Comparison of ENCODE assay signal across 8 mouse cellular contexts in genomic region chr11:98783236-98783696, GRCm38 (mm10). TPM values are rescaled to one million over a fixed set of nuclear protein-coding genes. Genes with fewer than 3 reads are reported as not detected.
DNase-seq lines count a peak whose midpoint lies in the region; ATAC-seq lines count a peak whose summit lies in the region.

No protein-coding gene starts in this region.

- WGBS in forebrain, embryonic 14.5 days: under 1% methylated on average over 20 of the region's 20 CpGs
- under 1% methylated on average over 20 of the region's 20 CpGs for WGBS in liver, embryonic 15.5 days (ENCODE audit: insufficient replicate concordance)
- 2% methylated on average over 20 of the region's 20 CpGs for WGBS in neural tube, embryonic 12.5 days

- peak overlapping the region; percentile 7; the same call in 1 of the 2 replicates for H3K4me3 ChIP-seq in forebrain, embryonic 14.5 days (ENCODE audit: low read depth, low read length)
- peak overlapping the region; percentile 62 for H3K4me3 ChIP-seq in liver, embryonic 15.5 days (replicated peaks)
- peak overlapping the region; percentile 11; the same call in 1 of the 2 replicates for H3K4me3 ChIP-seq in neural tube, embryonic 12.5 days

- peak; percentile 68; the same call in 1 of the 2 replicates for ATAC-seq in cerebellum, adult (ENCODE audit: insufficient number of reproducible peaks, low FRiP score, low TSS enrichment)
- peak; percentile 50 for ATAC-seq in forebrain, embryonic 14.5 days
- ATAC-seq in liver, embryonic 15.5 days (ENCODE audit: insufficient read depth): peak; percentile 64
- 0 out of 2 replicates have a peak, but pooled peaks have one; percentile 27 for ATAC-seq in neural tube, embryonic 12.5 days (ENCODE audit: low FRiP score, low read depth)

- no peaks in the 10 kb centered on the region for H3K36me3 ChIP-seq in forebrain, embryonic 14.5 days (ENCODE audit: control insufficient read depth, insufficient read depth, low read length)
- H3K36me3 ChIP-seq in liver, embryonic 15.5 days (replicated peaks): no peaks in the 10 kb centered on the region
- no peaks in the 10 kb centered on the region for H3K36me3 ChIP-seq in neural tube, embryonic 12.5 days

- DNase-seq in CD8-positive naive resting alpha-beta T cell, adult 2 months (ENCODE audit: low read depth in 2 of 2, low spot score in 2 of 2): peak; percentile 71 to 77
- peak; percentile 77 for DNase-seq in forebrain, embryonic 14.5 days (ENCODE audit: low spot score)
- DNase-seq in heart, postnatal 10 days: peak; percentile 98
- peak; percentile 94 to 97 for DNase-seq in kidney, postnatal 4 days
- DNase-seq in testis, postnatal 14 days (ENCODE audit: low spot score): peak; percentile 89

- H3K27me3 ChIP-seq in forebrain, embryonic 14.5 days (replicated peaks; ENCODE audit: control insufficient read depth, insufficient read depth, low read length): no peaks in the 10 kb centered on the region
- H3K27me3 ChIP-seq in liver, embryonic 15.5 days: peaks cover 10% of the 10 kb centered on the region
- no peaks in the 10 kb centered on the region for H3K27me3 ChIP-seq in neural tube, embryonic 12.5 days (replicated peaks)

- H3K9me3 ChIP-seq in forebrain, embryonic 14.5 days (replicated peaks; ENCODE audit: control insufficient read depth, low read length): no peaks in the 10 kb centered on the region
- H3K9me3 ChIP-seq in liver, embryonic 15.5 days (replicated peaks): no peaks in the 10 kb centered on the region
- H3K9me3 ChIP-seq in neural tube, embryonic 12.5 days: no peaks in the 10 kb centered on the region

- peak overlapping the region; percentile 86 for H3K27ac ChIP-seq in forebrain, embryonic 14.5 days (ENCODE audit: low read depth, low read length)
- H3K27ac ChIP-seq in liver, embryonic 15.5 days (replicated peaks): peak overlapping the region; percentile 86
- peak overlapping the region; percentile 64; the same call in 1 of the 2 replicates for H3K27ac ChIP-seq in neural tube, embryonic 12.5 days

- H3K4me2 ChIP-seq in forebrain, embryonic 14.5 days (ENCODE audit: low read length): peak overlapping the region; percentile 42
- H3K4me2 ChIP-seq in liver, embryonic 15.5 days: peak overlapping the region; percentile 85
- H3K4me2 ChIP-seq in neural tube, embryonic 12.5 days (replicated peaks): peak overlapping the region; percentile 53

- intact Hi-C loops in heart, postnatal 10 days (cut with DNase I): loop anchor here (1.0 kb wide), 1 partner anchor 8 kb away; the partner anchor contains the start of gene Nr1d1

- peak overlapping the region; percentile 50 for H3K9ac ChIP-seq in forebrain, embryonic 14.5 days (ENCODE audit: low read length)
- H3K9ac ChIP-seq in liver, embryonic 15.5 days: peak overlapping the region; percentile 50
- peak overlapping the region; percentile 9; the same call in 1 of the 2 replicates for H3K9ac ChIP-seq in neural tube, embryonic 12.5 days

- H3K4me1 ChIP-seq in forebrain, embryonic 14.5 days (ENCODE audit: control insufficient read depth, insufficient read depth, low read length): peaks cover 33% of the 10 kb centered on the region
- H3K4me1 ChIP-seq in liver, embryonic 15.5 days (replicated peaks): peaks cover 64% of the 10 kb centered on the region
- peaks cover 52% of the 10 kb centered on the region for H3K4me1 ChIP-seq in neural tube, embryonic 12.5 days

RNA-seq across cellular contexts. Expression of gene Nr1d1, which starts 8.1 kb away (rescaled TPM):
- polyA plus RNA-seq in forebrain, embryonic 14.5 days (2014; fragmentation: Nextera tagmentation; extraction: Ambion mirVana): 2.2 and 3.1 TPM in 2 replicates
- 10 to 100 TPM; 31.1 to 32.7 TPM for total RNA-seq in heart, postnatal 10 days (2021)
- polyA plus RNA-seq in liver, embryonic 15.5 days (2015; fragmentation: Nextera tagmentation; extraction: Ambion mirVana): 0.63 and 0.85 TPM in 2 replicates
- 1.5 and 2.1 TPM in 2 replicates for polyA plus RNA-seq in neural tube, embryonic 12.5 days (2016; fragmentation: Nextera tagmentation; extraction: Ambion mirVana)

RNA-seq across cellular contexts. Expression of gene Msl1, which starts 12.1 kb away (rescaled TPM):
- polyA plus RNA-seq in forebrain, embryonic 14.5 days (2014; fragmentation: Nextera tagmentation; extraction: Ambion mirVana): 19.3 and 20.5 TPM in 2 replicates
- total RNA-seq in heart, postnatal 10 days (2021): 10 to 100 TPM; 70.3 to 83.4 TPM
- polyA plus RNA-seq in liver, embryonic 15.5 days (2015; fragmentation: Nextera tagmentation; extraction: Ambion mirVana): 5.2 and 5.8 TPM in 2 replicates
- polyA plus RNA-seq in neural tube, embryonic 12.5 days (2016; fragmentation: Nextera tagmentation; extraction: Ambion mirVana): 37.0 and 40.8 TPM in 2 replicates

RNA-seq across cellular contexts. Expression of gene Casc3, which starts 21.4 kb away (rescaled TPM):
- polyA plus RNA-seq in forebrain, embryonic 14.5 days (2014; fragmentation: Nextera tagmentation; extraction: Ambion mirVana): 41.0 and 45.0 TPM in 2 replicates
- total RNA-seq in heart, postnatal 10 days (2021): 10 to 100 TPM; 29.0 to 29.7 TPM
- polyA plus RNA-seq in liver, embryonic 15.5 days (2015; fragmentation: Nextera tagmentation; extraction: Ambion mirVana): 14.4 and 16.2 TPM in 2 replicates
- 65.1 and 68.5 TPM in 2 replicates for polyA plus RNA-seq in neural tube, embryonic 12.5 days (2016; fragmentation: Nextera tagmentation; extraction: Ambion mirVana)

RNA-seq across cellular contexts. Expression of gene Thra, which starts 42.8 kb away (rescaled TPM):
- 164 and 199 TPM in 2 replicates for polyA plus RNA-seq in forebrain, embryonic 14.5 days (2014; fragmentation: Nextera tagmentation; extraction: Ambion mirVana)
- total RNA-seq in heart, postnatal 10 days (2021): 100 to 1,000 TPM; 172 to 190 TPM
- polyA plus RNA-seq in liver, embryonic 15.5 days (2015; fragmentation: Nextera tagmentation; extraction: Ambion mirVana): 7.2 and 7.6 TPM in 2 replicates
- polyA plus RNA-seq in neural tube, embryonic 12.5 days (2016; fragmentation: Nextera tagmentation; extraction: Ambion mirVana): 56.9 and 67.0 TPM in 2 replicates

RNA-seq across cellular contexts. Expression of gene Rapgefl1, which starts 53.3 kb away (rescaled TPM):
- 3.0 and 4.5 TPM in 2 replicates for polyA plus RNA-seq in forebrain, embryonic 14.5 days (2014; fragmentation: Nextera tagmentation; extraction: Ambion mirVana)
- total RNA-seq in heart, postnatal 10 days (2021): under 1 TPM; 0.79 to 0.87 TPM
- polyA plus RNA-seq in liver, embryonic 15.5 days (2015; fragmentation: Nextera tagmentation; extraction: Ambion mirVana): 0.24 and 0.28 TPM in 2 replicates
- polyA plus RNA-seq in neural tube, embryonic 12.5 days (2016; fragmentation: Nextera tagmentation; extraction: Ambion mirVana): 4.4 and 4.7 TPM in 2 replicates

Comparison
In these comparisons a context has a peak if more than half of its experiments do, and no peak if none do; other contexts are left out.
1. Peak in every context shown above with its lines: DNase-seq, ATAC-seq, H3K4me3 ChIP-seq and H3K27ac ChIP-seq.
2. H3K4me3 ChIP-seq: peak in every context shown above with its lines; median percentile 62 in liver, embryonic 15.5 days; 11 in neural tube, embryonic 12.5 days; 7 in forebrain, embryonic 14.5 days.